Mouse (Mus musculus): ENCODE results near the gene Ccpg1.

- TF ChIP-seq POLR2A (IDR thresholded peaks at IDR 0.05; ENCODE audit: insufficient read depth, low read depth, low read length) (no peak), CTCF (IDR thresholded peaks at IDR 0.05) (no peak), EP300 (IDR thresholded peaks at IDR 0.05; ENCODE audit: insufficient read depth, low read depth, low read length) (no peak)
These were observed 40.9 kb upstream of the Ccpg1 start for GRCm38 (mm10) chr9:72944286-72944685.

Data from heart, adult 2 months (tissue).